Mouse (Mus musculus) adrenal gland, postnatal 4 days (tissue): ENCODE data around the gene Rint1. TPM values are rescaled to one million over a fixed set of nuclear protein-coding genes. Genes with fewer than 3 reads are reported as not detected.
A peak's percentile ranks its signal among the peaks of the same experiment; 100 is the strongest.

Experiments used
- DNase-seq, 2 experiments: peaks; one replicate each; pipeline ENCODE4 v3.0.0; 2021 to 2022; ENCODE audit warnings: low spot score in 2 of 2, mixed read lengths in 2 of 2
- long read RNA-seq, 2 experiments: library from polyadenylated mRNA; stranded (forward); transcript quantifications; one replicate each; pipeline ENCODE4 v2.0.0; 2021
- total RNA-seq, 2 experiments: library from RNA; stranded (reverse); gene quantifications; 2 replicates each; pipeline ENCODE4 v1.2.3; 2021

Rint1 gene
- 10 to 100 TPM; 24.6 to 24.7 TPM for total RNA-seq
- long read RNA-seq, experiment 1, transcript Rint1-201 (15 exons, 3,298 nt) = major isoform, 9 of 14 reads
- long read RNA-seq, experiment 1, partial matches to known transcripts = 1 of 14 reads
- long read RNA-seq, experiment 1, other reads (novel, unspliced or antisense) = 0 of 14 reads
- long read RNA-seq, experiment 2, transcript Rint1-201 (15 exons, 3,298 nt) = major isoform, 11 of 21 reads
- long read RNA-seq, experiment 2, partial matches to known transcripts = 2 of 21 reads
- long read RNA-seq, experiment 2, other reads (novel, unspliced or antisense) = 5 of 21 reads

DNA sequence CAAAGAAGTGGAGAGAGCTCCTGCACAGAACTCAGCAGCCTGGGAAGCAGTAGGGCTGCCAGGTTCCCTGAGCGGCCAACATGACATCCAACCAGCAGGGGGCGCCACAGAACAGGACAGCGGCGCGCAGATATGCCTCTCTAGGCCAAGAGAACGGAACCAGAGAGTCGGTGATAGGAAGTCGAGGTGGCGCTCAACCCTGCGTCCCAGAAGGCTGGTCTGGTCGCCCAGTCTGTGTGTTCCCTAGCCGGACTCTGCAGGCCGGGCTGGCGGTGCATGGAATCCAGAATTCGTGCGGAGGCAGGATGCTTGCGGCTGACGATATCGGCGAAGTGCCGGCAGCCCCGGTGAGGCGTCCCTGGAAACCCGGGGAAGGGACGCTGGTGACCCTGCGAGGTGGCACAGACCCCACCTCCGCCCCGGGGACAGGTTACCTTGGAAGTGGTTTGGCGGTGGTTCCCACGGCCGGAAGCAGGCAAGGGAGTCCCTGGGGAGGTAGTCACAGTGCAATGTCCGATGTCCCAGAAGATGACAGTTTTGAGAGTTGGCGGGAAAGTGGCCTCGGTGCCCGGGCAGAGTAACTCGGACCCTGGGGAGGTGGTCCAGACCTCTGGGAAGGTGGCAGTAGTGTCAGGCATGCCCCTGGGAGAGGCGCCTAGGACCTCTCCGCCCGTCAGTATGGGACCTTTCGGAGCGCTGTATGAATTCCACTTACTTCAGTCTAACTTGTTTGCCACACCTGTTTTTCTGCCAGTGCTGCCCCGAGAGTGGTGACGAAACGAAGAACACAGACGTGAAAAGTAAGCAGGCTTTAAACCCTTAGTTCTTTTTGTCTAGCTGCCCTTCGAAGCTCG lies at the start of gene Rint1:
TSS of gene Rint1 (plus strand) at position 176 of the 854 bp plus-strand sequence.
- peak; percentile 96 for DNase-seq

DNA sequence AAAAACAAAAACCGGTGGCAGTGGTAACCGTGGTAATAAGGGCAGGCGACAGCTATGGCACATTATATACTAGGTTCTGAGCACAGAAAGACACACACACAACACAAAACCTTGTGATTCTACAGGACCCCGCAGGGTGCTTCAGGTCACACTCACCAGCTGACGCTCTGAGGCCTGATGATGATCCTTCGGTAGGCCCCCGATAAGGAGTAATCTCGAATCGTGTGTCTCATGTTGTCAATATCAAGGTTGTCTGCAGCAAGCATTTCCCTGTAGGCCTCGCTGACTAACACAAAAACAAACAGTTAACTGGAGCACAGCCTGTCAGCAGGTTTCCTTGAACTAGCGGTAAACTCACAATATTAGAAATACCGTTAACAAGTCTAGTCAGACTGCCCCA lies 44.2 kb upstream of the Rint1 start:
- no peak for DNase-seq

DNA sequence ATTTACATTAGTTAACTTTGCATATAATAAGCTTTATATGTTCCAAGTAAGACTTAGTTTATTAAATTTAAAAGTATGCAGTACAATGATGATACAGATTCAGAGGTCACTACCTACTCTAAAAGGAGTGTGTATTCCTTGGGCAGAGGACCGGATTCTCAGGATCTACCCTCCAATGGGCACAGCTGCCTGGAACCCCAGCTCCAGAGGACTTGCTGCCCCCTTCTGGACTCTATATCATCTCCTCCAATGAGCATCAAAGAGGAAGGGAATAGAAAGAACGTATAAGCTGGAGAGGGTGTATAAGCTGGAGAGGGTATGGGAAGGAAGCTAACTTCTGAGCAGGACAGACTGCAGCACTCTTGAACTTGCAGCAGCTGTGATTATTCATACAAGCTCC lies 37.6 kb upstream of the Rint1 start:
- no peak for DNase-seq

DNA sequence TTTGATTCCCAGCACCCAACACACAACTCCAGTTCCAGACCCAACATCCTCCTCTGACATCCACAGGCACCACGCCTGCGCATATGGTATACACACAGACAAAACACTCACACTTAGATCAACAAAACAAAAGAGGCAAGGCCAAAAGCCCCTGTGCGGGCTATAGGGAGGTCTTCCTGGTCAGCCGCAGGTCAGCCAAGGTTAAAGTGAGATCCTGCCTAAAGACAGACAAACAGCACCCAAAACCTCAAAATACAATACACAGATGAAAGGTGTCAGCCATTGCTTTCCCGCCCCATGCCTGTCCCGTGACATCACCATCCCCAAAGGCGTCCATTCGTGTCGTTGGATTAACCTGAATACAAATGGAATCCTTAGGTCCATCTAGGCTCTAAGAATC lies 31.9 kb upstream of the Rint1 start:
- DNase-seq = no peak

DNA sequence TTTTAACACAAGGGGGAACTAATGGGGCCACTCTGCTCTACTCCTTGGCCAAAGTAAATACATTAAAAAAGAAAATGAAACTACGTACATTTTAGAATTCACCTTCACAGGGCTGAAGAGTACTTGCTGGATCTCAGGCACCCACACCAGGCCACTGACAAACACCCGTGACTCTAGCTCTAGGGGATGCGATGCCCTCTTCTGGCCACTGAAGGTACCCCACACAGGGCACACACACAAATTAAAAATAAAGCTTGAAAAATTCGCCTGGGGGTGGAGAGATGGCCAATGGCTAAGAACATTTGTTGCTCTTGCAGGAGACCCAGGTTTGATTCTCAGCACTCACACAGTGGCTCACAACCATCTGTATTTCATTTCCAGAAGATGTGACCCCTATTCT lies 31.1 kb upstream of the Rint1 start:
- no peak for DNase-seq

DNA sequence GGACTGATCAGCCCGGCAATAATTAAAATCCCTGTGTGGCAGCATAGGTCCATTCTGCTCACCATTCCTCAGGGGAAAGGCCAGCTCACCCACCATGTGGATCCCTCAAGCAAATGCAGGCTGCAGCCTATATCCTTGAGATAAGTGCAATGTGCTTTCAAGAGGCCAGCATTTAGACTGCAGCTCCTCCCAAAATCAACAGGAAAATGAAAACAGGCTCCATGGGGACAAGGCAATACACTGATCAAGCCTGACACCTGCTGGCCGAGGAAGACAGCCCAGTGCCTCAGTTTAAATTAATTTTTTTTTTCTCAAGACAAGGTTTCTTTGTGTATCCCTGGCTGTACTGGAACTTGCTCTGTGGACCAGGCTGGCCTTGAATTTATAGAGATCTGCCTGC lies 28.9 kb upstream of the Rint1 start:
- no peak for DNase-seq

DNA sequence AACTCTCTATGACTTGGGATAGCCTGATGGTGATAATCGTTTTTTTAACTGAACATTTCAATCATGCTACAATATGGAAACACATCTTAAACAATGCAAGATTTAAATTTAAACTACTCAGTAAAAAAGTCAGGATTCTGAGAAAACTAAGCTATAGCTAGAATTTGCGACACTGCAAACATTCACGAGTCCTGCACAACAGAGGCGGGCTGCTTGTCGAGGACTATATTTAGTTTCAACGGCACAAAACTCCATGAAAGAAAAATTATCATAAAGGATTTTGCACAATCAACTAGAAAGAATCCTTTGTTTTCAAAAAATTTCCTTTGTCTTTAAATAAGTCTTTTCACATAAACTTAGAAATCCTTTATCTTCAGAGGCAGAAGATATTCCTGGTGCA lies 25.0 kb upstream of the Rint1 start:
- no peak for DNase-seq

DNA sequence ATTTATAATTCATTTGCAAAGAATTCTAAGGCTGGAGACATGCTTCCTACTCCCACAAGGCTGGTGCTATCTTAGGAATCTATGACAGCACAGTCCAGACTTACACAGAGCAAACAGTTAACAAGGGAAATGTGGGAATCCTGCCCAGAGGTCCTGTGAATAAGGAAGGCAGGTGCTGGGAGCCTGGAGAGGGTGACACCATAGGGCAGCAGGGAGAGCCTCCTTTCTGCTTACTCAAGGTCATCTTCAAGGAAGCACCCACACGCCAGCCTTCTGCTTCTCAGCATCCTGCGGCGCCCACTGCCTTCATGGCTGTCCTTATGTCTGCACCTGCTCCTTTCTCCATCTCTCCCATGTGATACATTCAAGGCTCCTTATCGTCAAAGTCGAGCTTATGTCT lies 23.0 kb upstream of the Rint1 start:
- no peak for DNase-seq

DNA sequence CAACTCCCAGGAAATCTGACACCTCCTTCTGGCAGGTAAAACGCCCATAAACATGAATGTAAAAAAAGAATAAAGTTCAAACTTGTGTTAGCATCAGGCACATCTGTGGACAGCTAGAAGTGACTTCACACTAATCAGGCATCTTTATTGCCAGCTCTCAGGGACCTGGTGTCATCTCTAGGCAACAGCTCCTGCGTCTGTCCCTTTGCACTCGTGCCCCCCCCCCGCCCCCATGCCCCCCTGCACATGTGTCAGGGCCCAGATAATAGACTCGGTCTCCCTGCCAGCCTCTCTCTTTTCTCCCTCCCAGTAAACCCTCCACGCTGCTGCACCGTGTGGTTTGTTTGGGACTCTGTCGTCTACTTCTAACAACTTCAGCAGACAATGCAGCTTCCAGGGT lies 16.4 kb upstream of the Rint1 start:
- no peak for DNase-seq

DNA sequence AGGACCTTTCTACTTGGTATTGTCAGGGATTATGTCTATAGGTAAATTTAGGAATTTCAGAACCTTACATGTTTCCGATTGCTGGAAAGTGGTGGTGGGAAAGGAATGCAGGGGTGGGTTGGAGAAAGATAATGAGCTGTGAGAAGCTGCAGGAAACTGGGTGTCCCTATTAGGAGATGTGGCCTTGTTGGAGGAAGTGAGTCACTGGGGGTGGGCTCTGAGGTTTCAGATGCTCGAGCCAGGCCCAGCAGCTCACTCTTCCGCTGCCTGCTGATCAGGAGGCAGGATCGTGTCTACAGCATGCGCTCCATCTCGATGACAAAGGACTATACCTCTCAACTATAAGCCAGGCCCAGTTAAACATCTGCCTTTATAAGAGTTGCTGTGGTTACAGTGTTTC lies 13.3 kb upstream of the Rint1 start:
- DNase-seq = no peak

DNA sequence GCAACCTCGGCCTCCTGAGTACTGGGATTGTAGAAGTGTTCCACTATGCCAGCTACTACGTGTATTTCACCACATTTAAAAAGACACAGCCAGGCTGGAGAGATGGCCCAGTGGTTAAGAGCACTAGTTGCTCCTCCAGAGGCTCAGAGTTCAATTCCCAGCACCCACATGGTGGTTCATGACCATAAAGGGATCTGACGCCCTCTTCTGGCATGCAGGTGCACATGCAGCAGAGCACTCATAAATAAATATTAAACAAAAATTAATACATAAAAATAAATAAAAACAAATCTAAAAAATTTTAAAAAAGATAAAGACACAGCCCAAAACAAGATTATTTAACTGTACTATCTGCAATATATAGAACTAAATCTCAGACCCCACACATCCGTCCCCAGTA lies 7.0 kb upstream of the Rint1 start:
- DNase-seq = no peak

DNA sequence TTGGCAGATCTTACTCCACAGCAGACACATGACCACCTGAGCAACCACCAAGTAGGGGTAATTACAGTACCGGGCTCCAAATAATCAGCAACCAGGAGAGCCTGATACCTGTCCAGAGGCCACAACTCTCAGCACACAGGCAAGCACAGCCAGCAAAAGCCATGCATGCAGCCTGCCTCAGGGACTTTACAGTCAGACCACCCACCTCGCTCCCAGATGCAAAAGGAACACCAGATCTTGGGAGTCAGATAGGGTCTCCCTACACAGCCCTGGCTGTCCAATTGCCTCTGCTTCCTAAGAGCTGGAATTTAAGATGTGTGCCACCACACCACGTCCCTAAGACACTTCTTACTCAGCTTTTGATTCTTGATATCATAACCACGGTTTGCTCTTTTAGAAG lies 6.3 kb upstream of the Rint1 start:
- DNase-seq = no peak

DNA sequence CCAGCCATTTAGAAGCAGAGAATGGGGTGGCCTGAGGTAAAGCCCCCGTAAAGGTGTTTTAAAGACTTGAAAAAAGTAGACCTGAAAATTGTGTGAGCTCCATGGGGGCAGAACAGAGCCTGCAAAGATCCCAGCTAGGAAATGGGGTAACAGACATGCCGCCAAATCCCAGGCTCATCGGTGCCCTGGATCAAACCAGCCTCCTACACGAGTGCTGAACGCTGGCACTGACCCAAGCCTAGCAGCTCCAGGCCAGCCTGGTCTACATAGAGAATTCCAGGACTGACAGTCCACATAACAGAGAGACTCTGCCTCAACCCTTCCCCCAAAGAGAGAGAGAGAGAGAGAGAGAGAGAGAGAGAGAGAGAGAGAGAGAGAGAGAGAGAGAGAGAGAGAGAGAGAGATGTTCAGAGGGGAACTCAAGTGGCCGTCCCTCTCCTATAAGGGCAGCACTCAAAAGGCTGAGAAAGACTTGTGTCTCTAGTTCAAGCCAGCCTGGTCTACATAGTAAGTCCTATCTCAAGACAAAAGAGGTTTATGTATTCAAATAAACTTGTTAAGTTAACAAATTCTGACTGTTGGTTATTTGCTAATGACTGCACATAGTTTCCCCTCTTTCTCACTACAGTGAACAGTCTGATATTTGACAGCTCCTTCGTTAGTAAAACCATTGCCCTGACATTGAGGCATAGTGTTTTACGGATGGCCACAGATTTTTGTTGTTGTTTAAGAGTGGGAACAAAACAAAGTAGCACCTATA lies 5.3 kb upstream of the Rint1 start:
- no peak for DNase-seq

DNA sequence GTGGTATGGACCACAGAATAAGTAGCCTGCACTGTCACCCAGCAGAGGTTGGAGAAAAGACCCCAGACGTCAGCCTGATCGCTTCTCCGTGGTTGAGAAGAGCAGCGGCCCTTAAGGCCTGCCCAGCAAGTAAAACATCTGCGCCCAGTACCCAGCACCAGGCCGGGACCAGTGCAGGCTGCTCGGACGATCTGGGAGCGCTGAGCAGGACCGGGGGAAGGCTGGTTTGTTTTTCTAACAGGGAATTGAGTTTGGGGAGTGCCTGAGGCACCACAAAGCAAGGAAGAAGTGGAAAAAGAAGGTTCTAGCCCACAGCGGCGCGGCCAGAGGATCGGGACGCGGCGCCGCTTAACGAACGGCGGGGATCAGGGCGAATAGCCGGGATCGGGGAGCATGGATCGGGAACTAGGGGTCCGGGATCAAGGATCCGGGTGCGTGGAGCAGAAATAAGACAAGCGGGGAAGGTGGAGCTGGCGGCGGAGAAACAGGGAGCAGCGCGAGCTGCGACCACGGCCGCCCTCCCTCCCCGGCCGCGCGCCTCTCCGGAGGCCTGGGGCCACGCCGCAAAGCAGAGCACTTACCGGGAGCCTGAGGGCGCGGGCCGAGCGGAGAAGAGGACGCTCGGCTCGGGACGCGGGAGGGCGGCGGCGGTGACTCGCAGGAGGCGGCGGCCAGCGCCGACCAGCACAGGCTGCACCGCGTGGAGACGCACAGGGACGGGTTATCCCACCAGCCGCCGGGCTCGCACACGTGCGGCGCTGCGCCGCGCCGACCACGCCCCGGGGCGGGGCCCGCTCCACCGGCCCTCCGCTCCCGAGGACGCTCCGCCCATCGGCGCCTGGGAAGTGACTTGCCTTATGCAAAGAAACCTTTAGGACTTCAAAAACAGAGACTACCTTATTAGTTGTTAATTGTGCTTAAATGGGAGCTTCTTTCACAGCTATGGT lies 4.3 kb upstream of the Rint1 start, which contains the start of gene Pus7:
TSS of gene Pus7 (minus strand) at position 781 of the 947 bp plus-strand sequence.
- peak; percentile 72 to 73 for DNase-seq

DNA sequence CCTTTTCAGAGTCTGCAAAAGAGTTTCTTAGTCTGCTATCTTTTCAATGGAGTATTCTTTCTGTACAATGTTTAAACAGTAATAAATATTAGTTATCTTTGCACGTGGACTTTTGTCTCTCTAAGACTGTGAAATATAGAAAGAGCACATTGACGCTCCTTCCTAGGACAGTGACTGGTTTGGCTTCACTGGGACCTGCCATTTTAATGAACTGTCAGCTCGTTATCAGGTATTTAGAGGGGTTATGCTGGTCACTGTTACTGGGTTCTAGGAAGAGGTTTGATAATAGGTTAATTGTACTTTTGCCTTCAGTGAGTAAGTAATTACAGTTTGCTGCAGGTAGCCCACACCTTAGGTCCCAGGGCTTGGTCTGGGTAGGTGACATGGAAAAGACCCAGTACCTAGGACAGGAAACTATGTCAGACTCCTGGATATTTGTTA lies 899 bp downstream of the Rint1 start:
- DNase-seq = no peak

DNA sequence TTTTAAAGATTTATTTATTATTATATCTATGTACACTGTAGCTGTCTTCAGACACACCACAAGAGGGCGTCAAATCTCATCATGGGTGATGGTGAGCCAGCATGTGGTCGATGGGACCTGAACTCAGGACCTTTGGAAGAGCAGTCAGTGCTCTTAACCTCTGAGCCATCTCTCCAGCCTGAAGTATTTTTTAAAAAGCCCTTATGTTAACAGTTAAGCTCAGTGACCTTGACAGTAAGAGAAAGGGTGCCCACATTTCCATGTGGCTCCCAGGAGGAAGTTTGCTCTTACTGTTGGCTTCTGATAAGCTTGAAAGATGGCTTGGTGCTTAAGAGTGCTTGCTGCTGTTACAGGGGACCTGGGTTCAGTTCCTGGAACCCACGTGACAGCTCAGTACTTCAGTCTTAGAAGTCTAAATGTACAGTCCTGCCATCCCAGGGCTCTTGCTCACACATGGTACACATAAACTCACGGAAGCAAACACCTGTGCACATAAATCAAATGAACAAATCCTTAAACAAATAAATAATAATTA lies 1.6 kb downstream of the Rint1 start:
- DNase-seq = no peak

DNA sequence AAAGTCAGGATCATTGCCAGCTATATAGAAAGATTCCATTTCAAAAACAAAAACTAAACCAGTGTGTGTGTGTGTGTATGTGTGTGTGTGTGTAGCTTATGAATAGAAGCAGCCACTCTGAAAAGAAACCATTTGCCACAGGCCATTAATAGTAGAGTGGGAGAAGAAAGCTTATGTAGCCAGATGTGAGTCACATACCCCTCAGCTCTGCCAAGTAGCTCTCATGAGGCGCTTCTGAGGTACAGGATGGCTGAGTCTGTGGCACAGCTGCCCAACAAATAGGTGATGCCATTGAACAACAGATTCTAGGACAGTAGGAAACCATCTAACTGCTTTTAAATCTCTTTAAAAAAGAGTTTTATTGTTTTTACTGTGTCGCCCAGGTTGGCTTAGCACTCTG lies 5.2 kb downstream of the Rint1 start:
- no peak for DNase-seq

DNA sequence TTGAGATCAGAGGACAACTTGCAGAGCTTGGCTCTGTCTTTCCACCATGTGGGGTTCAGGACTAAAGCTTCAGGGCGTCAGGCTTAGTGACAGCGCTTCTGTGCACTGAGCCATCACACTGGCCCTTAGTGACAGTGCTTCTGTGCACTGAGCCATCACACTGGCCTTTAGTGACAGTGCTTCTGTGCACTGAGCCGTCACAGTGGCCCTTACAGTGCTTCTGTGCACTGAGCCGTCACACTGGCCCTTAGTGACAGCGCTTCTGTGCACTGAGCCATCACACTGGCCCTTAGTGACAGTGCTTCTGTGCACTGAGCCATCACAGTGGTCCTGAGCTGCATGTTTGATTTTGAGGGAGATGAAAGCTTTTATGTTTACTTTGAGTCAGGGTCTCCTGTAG lies 27.3 kb downstream of the Rint1 start:
- DNase-seq = no peak

DNA sequence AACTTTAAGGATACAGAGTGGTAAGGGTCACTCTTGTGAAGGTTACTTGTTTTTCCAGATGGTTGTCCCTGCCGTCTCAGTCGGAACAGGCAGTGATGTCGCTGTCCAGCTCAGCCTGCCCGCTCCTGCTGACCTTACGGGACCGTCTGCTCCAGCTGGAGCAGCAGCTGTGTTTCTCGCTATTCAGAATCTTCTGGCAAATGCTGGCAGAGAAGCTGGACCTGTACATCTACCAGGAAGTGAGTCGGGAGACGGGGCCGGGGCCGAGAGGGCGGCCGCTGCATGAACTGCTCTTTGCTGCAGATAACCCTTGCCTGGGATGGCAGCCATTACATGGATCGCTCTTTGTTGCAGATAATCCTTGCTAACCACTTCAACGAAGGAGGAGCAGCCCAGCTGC lies 29.2 kb downstream of the Rint1 start:
- no peak for DNase-seq

DNA sequence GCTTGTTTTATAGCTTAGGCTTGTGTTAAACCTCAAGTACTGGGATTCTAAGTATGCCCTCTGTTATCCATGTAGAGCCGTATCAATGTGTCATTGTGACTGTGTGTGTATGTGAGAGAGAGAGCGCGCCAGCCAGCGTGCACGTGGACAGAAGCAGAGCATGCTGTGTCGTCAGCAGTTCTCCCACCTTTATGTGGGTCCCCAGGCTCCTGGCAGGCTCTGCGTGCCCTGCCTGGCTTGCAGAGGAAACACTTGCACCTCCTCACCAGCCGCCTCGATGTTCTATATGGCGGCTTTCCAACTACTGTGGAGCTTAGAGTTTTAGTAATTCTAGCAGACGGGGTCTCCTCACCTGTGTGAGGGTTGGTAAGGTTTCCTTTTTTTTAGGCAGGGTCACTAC lies 34.8 kb downstream of the Rint1 start:
- no peak for DNase-seq
